Mouse (Mus musculus) spleen, adult 18-20 months (tissue): ENCODE measurements around the gene Phxr2.
"Not testable (repeated sequence)": the region's sequence is repeated elsewhere in the genome, so short reads cannot be mapped to it uniquely, and the experiment has no call there.

Source experiments
- DNase-seq, 2 experiments: peaks; one replicate each; pipeline ENCODE4 v3.0.0; 2022; ENCODE audit warnings: mixed read lengths in 2 of 2

Gene Phxr2

GRCm38 (mm10) chr10:99126225-99126624 lies at the start of gene Phxr2:
Gene Phxr2, minus strand, starts transcription at chr10:99126325.
- no peak for DNase-seq

- no peak for DNase-seq
Measured at GRCm38 (mm10) chr10:99172906-99173507, 46.9 kb upstream of the Phxr2 start.

- peak; percentile 33 to 38 for DNase-seq
Measured at GRCm38 (mm10) chr10:99171961-99172497, 45.9 kb upstream of the Phxr2 start.

- no peak for DNase-seq
Measured at GRCm38 (mm10) chr10:99169765-99170129, 43.6 kb upstream of the Phxr2 start.

GRCm38 (mm10) chr10:99168840-99169764 lies 43.0 kb upstream of the Phxr2 start:
- no peak for DNase-seq

GRCm38 (mm10) chr10:99168404-99168803 lies 42.3 kb upstream of the Phxr2 start:
- no peak for DNase-seq

- no peak for DNase-seq
Measured at GRCm38 (mm10) chr10:99166392-99166791, 40.3 kb upstream of the Phxr2 start.

- no peak for DNase-seq
Measured at GRCm38 (mm10) chr10:99165751-99166282, 39.7 kb upstream of the Phxr2 start.

GRCm38 (mm10) chr10:99164871-99165477 lies 38.8 kb upstream of the Phxr2 start:
- peak in 1 of 2 experiments; percentile 31 for DNase-seq

GRCm38 (mm10) chr10:99163002-99163401 lies 36.9 kb upstream of the Phxr2 start:
- DNase-seq: no peak

- DNase-seq: peak in 1 of 2 experiments; percentile 23
Measured at GRCm38 (mm10) chr10:99161987-99162582, 36.0 kb upstream of the Phxr2 start.

GRCm38 (mm10) chr10:99157697-99158096 lies 31.6 kb upstream of the Phxr2 start:
- DNase-seq: not testable (repeated sequence)

GRCm38 (mm10) chr10:99156808-99157207 lies 30.7 kb upstream of the Phxr2 start:
- no peak for DNase-seq

GRCm38 (mm10) chr10:99154635-99155034 lies 28.5 kb upstream of the Phxr2 start:
- DNase-seq: no peak

- peak in 1 of 2 experiments; percentile 64 for DNase-seq
Measured at GRCm38 (mm10) chr10:99152063-99152462, 25.9 kb upstream of the Phxr2 start.

- no peak for DNase-seq
Measured at GRCm38 (mm10) chr10:99151580-99151979, 25.5 kb upstream of the Phxr2 start.

- DNase-seq: no peak
Measured at GRCm38 (mm10) chr10:99150016-99150415, 23.9 kb upstream of the Phxr2 start.

GRCm38 (mm10) chr10:99146596-99146995 lies 20.5 kb upstream of the Phxr2 start:
- DNase-seq: no peak

- DNase-seq: no peak
Measured at GRCm38 (mm10) chr10:99145611-99146010, 19.5 kb upstream of the Phxr2 start.

- DNase-seq: no peak
Measured at GRCm38 (mm10) chr10:99136337-99136736, 10.2 kb upstream of the Phxr2 start.

GRCm38 (mm10) chr10:99133321-99133875 lies 7.3 kb upstream of the Phxr2 start:
- DNase-seq: peak in 1 of 2 experiments; percentile 40

GRCm38 (mm10) chr10:99132595-99133272 lies 6.6 kb upstream of the Phxr2 start:
- no peak for DNase-seq
